Mouse (Mus musculus): Measurements from ENCODE around the gene Mfap1a. TPM values are rescaled to one million over a fixed set of nuclear protein-coding genes. Genes with fewer than 3 reads are reported as not detected.
"Not testable (repeated sequence)": the region's sequence is repeated elsewhere in the genome, so short reads cannot be mapped to it uniquely, and the experiment has no call there.

Mfap1a gene
- total RNA-seq (2022): 10 to 100 TPM; 31.3 to 37.9 (median 35.5) TPM

- DNase-seq: peak; percentile 81
These were observed at the start of gene Mfap1a, which contains the start of gene Wdr76 for GRCm38 (mm10) chr2:121505942-121506882. TSS of gene Mfap1a (minus strand) at chr2:121506665. TSS of gene Wdr76 (plus strand) at chr2:121506723.

- DNase-seq: no peak
These were observed 44.8 kb upstream of the Mfap1a start for GRCm38 (mm10) chr2:121551271-121551670.

- DNase-seq: no peak
These were observed 43.2 kb upstream of the Mfap1a start for GRCm38 (mm10) chr2:121549630-121550029.

DNA sequence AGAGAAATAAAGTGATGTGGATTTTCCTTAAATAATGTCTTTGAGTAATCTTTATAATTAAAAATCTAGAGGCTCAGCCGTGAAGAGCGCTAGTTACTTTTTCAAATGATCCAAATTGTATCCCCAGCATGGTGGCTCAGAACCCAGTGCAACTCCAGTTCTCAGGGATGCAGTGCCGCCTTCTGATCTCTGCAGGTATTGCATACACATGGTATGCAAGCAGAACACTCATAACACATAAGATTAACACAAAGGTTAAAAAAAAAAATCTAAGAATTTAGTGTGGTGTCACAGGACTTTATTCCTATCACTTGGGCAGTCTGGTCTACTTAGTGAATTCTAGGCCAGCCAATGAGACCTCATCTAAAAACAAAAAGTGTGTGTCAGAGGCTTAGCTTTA lies 38.4 kb upstream of the Mfap1a start:
- DNase-seq: no peak

- DNase-seq: no peak
These were observed 18.6 kb upstream of the Mfap1a start for GRCm38 (mm10) chr2:121525056-121525455.

- DNase-seq: not testable (repeated sequence)
These were observed 16.4 kb upstream of the Mfap1a start for GRCm38 (mm10) chr2:121522830-121523229.

GRCm38 (mm10) chr2:121522006-121522405 lies 15.5 kb upstream of the Mfap1a start:
- DNase-seq: no peak

DNA sequence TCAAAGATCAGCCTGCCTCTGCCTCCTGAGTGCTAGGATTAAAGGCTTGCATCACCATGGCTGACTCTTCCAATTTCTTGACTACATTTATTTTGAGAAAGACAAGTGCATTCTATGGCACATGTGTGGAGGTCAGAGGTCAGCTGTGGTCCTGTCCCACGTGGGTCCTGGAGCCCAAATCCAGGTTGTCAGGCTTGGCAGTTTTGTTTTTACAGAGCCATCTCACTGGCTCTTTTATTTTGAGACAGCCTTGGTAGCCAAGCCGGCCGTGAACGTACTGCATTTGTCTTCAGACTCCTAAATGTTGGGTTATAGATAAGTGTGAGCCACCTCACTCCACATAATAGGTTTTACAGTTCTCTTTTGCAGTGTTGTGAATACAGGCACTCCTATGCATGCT lies 12.2 kb upstream of the Mfap1a start:
- DNase-seq: not testable (repeated sequence)

GRCm38 (mm10) chr2:121518106-121518505 lies 11.6 kb upstream of the Mfap1a start:
- DNase-seq: no peak

DNA sequence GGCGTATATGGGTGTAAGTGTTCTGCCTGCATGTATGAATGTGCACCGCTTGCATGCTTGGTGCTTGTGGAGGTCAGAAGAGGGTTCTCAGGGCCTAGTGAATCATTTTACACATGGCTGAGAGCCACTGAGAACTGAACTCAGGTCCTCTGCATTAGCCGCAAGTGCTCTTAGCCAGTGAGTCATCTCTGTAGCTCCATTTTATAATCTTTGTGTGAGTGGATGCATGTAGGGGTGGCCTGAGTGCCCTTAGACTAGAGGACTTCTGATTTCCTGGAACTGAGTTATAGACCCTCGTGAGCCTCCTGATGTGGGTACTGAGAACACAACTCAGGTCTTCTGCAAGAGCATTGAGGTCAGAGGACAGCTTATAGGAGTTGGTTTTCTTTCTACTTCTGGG lies 7.7 kb upstream of the Mfap1a start:
- DNase-seq: no peak

- not testable (repeated sequence) for DNase-seq
These were observed 6.7 kb upstream of the Mfap1a start for GRCm38 (mm10) chr2:121512991-121513765.

DNA sequence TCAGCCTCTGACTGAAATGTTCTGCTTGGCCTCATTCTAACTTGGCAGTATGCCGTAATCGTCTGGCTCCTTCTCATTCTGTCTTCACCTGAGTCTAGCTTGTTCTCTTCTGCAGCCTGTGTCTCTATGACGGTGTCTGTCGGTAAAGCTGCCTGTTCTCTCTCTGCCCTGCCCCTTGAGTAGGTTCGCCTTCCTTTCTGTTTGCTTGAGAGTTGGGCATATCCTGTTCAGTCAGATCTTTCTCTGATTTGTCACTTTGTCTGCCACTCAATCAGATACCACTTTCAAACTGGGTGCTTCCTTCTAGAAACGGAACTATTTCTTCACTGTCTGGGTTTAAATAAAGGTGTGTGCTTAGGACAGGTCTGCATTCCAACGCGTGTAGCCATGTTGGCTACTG lies 4.9 kb upstream of the Mfap1a start:
- no peak for DNase-seq

GRCm38 (mm10) chr2:121509584-121509983 lies 3.1 kb upstream of the Mfap1a start:
- DNase-seq: peak; percentile 51

GRCm38 (mm10) chr2:121507951-121508330 lies 1.5 kb upstream of the Mfap1a start:
- no peak for DNase-seq

DNA sequence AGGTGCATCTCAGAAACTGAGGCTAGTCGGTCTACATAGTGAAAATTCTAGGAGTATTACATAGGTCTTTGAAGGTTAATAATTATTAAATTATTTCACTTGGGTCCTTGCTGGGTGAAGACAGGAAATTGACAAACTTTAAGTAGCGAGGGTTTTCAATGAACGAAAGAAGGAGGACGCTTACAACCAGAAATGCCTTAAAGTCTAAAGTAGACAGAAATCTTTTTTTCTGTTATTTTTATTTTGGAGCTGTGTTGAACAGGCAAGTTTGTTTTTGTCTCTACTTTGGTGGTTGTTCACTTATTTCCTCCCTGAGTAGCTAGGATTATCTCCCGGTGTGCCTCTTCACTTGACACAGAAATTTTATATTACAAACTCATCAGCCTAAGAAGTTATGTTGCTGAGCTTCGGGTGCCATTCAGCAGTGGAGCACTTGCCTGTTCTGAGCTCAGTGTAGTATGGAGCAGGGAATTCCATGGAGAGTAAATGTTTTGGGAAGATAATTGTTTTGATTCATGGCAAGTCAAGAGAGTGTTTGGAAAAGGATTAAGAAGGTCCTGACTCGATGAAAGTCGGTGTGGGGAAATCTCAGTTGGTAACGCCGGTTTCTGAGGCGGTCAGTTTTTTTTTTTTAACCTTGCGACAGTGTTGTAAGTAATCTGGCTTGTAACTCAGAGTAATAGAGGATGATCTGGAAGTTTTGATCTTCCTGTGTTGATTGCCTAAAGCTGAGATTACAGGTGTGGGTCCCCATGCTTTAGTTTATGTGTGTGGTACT lies 897 bp upstream of the Mfap1a start:
- DNase-seq: no peak

- DNase-seq: not testable (repeated sequence)
These were observed 4.9 kb downstream of the Mfap1a start for GRCm38 (mm10) chr2:121501550-121501949.

- not testable (repeated sequence) for DNase-seq
These were observed 22.1 kb downstream of the Mfap1a start for GRCm38 (mm10) chr2:121484403-121484802.

- DNase-seq: no peak
These were observed 22.9 kb downstream of the Mfap1a start for GRCm38 (mm10) chr2:121483576-121483975.

DNA sequence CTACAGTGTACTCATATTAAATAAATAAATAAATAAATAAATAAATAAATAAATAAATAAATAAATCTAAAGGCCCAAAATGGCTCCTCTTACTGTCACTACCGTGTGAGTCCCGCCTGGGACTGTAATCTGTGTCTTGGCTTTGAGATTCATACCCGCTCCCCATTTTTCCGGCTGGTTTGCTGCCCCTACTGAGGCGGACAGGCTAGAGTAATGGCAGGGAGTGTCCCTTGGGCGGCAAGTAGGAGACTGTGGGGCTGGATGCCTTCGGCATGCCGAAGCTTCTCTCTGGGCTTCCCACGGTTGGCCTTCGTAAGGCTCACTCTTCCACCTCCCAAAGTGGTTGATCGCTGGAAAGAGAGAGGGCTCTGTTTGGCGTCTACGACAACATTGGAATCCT lies 25.5 kb downstream of the Mfap1a start:
- DNase-seq: not testable (repeated sequence)

DNA sequence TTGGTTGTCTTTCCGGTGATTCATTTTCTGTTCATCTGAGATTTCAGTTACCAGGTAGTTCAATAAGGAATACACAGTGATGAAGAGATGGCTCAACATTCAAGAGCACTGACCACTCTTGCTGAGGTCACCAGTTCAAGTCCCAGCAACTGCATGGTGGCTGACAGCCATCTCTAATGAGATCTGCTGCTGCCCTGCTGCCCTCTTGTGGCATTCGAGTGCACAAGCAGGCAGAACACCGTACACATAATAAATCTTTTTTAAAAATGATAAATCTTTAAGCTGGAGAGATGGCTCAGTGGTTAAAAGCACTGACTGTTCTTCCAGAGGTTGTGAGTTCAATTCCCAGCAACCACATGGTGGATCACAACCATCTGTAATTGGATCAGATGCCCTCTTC lies 26.0 kb downstream of the Mfap1a start:
- DNase-seq: no peak

GRCm38 (mm10) chr2:121477491-121478266 lies 28.8 kb downstream of the Mfap1a start:
- DNase-seq: no peak

DNA sequence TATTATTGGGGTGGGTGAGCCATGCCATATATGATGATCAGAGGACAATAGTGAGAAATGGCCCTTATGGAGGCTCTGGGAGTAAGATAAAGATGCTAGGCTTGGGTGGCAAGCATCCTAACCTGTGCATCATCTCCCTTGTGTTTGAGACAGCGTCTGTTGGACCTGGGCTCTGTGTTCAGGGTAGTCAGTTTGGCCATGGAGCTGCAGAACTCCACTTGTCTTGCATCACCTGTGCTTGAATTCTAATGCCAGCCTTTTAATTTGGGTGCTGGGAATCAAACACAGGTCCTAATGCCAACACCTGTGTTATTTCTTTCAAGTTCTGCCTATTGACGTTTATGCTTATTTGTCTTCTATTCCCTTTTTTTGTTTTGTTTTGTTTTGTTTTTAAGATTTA lies 31.2 kb downstream of the Mfap1a start:
- DNase-seq: not testable (repeated sequence)
